Mouse (Mus musculus) brain, embryonic 14.5 days (tissue): Measurements from ENCODE around the gene Cracr2a.

Source experiments
- CTCF ChIP-seq: fragments of 200-500 bp; IDR thresholded peaks from 2 replicates; pipeline ENCODE4 v1.5.1; 2012; ENCODE audit warnings: inconsistent platforms, mild to moderate bottlenecking, moderate library complexity, borderline replicate concordance; ENCODE audit not compliant: insufficient read depth, insufficient read length; ENCODE audit errors: extremely low read depth
- POLR2A ChIP-seq: fragments of 200-500 bp; IDR thresholded peaks from 2 replicates; pipeline ENCODE4 v1.6.1; 2012; ENCODE audit warnings: mild to moderate bottlenecking, inconsistent platforms, borderline replicate concordance; ENCODE audit not compliant: poor library complexity, insufficient read depth, insufficient read length, severe bottlenecking; ENCODE audit errors: extremely low read depth

DNA sequence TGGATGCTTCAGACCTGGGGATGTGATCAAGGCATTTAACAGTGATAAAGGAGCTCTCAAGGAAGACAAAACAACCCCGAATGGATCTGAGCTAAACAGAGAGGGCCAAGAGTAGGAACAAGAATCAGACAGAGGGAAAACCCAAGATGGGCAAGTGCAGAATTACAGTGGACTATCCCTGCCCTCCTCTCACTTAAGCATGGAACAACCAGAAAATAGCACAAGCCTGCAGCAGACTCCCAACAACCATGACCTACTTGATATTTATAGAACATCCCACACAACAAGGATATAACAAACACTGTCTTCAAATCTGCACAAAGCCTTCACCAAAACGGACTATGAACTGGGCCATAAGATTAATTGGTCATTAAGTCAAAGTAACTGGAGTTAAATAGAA is 23.0 kb upstream of the Cracr2a start:
- TF ChIP-seq POLR2A (no peak), CTCF (no peak)
